Mouse (Mus musculus): Measurements from ENCODE around the gene Gm21958. TPM values are rescaled to one million over a fixed set of nuclear protein-coding genes. Genes with fewer than 3 reads are reported as not detected.

The Gm21958 gene
- polyA plus RNA-seq, 1 experiment: not detected

DNA sequence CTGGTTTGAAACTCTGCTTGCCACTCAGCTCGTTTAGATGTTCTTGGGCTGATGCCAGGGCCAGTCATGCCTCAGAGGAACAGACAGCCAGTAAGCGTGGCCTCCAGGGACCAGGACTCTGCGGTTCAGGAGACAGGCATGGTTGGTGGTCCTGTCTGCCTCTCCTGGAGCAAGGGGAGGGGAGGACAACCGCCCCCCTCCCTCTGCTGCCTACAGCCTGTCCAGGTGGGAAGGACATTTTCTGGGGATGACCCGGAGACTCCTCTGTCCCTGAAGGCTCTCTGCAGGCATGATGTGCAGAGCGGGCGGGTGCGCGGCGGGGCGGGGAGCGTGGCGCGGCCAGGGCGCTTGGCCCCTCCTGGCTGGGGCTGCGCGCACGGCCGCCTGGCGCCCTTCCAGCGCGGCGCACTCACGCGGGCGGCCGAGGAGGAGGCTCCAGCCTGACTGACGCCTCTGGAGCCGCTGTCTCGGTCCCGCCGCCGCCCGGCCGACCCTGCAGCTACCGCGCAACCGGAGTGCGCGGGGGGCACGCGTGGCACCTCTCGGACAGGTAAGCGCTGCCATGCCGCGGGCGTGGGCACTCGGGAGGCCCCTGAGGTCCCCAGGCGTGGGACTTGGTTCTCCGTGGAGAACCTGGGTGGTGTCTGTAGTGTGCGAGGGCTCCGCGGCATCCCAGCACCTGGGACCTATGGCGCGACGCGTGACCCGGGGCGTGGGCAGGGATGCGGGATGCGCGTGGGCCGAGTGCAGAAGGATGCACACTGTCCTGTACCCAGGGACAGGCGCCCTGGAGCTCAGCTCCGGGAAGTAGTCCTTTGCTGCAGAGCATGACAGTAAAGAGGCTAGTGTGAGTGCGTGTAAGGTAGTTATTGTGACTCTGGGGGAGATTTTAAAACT is 41.2 kb upstream of the Gm21958 start, which contains the start of gene Smad9:
Gene Smad9, plus strand, starts transcription at position 438 of the 897 bp plus-strand sequence.
- no peak within 1 kb of the TSS for H3K27ac ChIP-seq (ENCODE audit: insufficient read depth, low read length)

GRCm38 (mm10) chr3:54753411-54753810 is 39.3 kb upstream of the Gm21958 start:
- Histone ChIP-seq H3K36me3 (ENCODE audit: control insufficient read depth, insufficient read depth, low read length, poor library complexity, severe bottlenecking) (peaks cover 7% of the 10 kb centered on the region), H3K9ac (ENCODE audit: low read depth, poor library complexity, severe bottlenecking) (no peak overlapping the region), H3K4me1 (ENCODE audit: control insufficient read depth, insufficient read depth, low read length) (no peaks in the 10 kb centered on the region), H3K9me3 (replicated peaks; ENCODE audit: control insufficient read depth, insufficient read depth, low read length, poor library complexity, severe bottlenecking) (no peaks in the 10 kb centered on the region), H3K27me3 (ENCODE audit: control insufficient read depth, insufficient read depth, low read length, poor library complexity, severe bottlenecking) (no peaks in the 10 kb centered on the region), H3K4me3 (ENCODE audit: low read depth, low read length) (no peak overlapping the region), H3K27ac (ENCODE audit: insufficient read depth, low read length) (no peak overlapping the region)
- TF ChIP-seq EP300 (IDR thresholded peaks at IDR 0.05; ENCODE audit: insufficient read depth, low read depth, low read length) (no peak), POLR2A (IDR thresholded peaks at IDR 0.05; ENCODE audit: insufficient read depth, low read length) (no peak), CTCF (IDR thresholded peaks at IDR 0.05; ENCODE audit: low read depth, low read length) (no peak)

More for the DNA sequence above, 41.2 kb upstream of the Gm21958 start, which contains the start of gene Smad9:
- Histone ChIP-seq H3K9ac (ENCODE audit: low read depth, poor library complexity, severe bottlenecking) (peak within 1 kb of the TSS; percentile 55), H3K4me1 (ENCODE audit: control insufficient read depth, insufficient read depth, low read length) (no peaks in the 10 kb centered on the region), H3K36me3 (ENCODE audit: control insufficient read depth, insufficient read depth, low read length, poor library complexity, severe bottlenecking) (no peaks in the 10 kb centered on the region), H3K27me3 (ENCODE audit: control insufficient read depth, insufficient read depth, low read length, poor library complexity, severe bottlenecking) (no peaks in the 10 kb centered on the region), H3K9me3 (replicated peaks; ENCODE audit: control insufficient read depth, insufficient read depth, low read length, poor library complexity, severe bottlenecking) (no peaks in the 10 kb centered on the region), H3K4me3 (ENCODE audit: low read depth, low read length) (peak within 1 kb of the TSS; percentile 71)
- TF ChIP-seq CTCF (IDR thresholded peaks at IDR 0.05; ENCODE audit: low read depth, low read length) (no peak), POLR2A (IDR thresholded peaks at IDR 0.05; ENCODE audit: insufficient read depth, low read length) (no peak), EP300 (IDR thresholded peaks at IDR 0.05; ENCODE audit: insufficient read depth, low read depth, low read length) (no peak)

- Histone ChIP-seq H3K36me3 (ENCODE audit: control insufficient read depth, insufficient read depth, low read length, poor library complexity, severe bottlenecking) (peaks cover 39% of the 10 kb centered on the region), H3K9me3 (replicated peaks; ENCODE audit: control insufficient read depth, insufficient read depth, low read length, poor library complexity, severe bottlenecking) (no peaks in the 10 kb centered on the region), H3K27me3 (ENCODE audit: control insufficient read depth, insufficient read depth, low read length, poor library complexity, severe bottlenecking) (no peaks in the 10 kb centered on the region), H3K9ac (ENCODE audit: low read depth, poor library complexity, severe bottlenecking) (no peak overlapping the region), H3K4me1 (ENCODE audit: control insufficient read depth, insufficient read depth, low read length) (no peaks in the 10 kb centered on the region), H3K27ac (ENCODE audit: insufficient read depth, low read length) (peak overlapping the region; percentile 21; the same call in 1 of the 2 replicates), H3K4me3 (ENCODE audit: low read depth, low read length) (no peak overlapping the region)
- TF ChIP-seq EP300 (IDR thresholded peaks at IDR 0.05; ENCODE audit: insufficient read depth, low read depth, low read length) (no peak), POLR2A (IDR thresholded peaks at IDR 0.05; ENCODE audit: insufficient read depth, low read length) (no peak), CTCF (IDR thresholded peaks at IDR 0.05; ENCODE audit: low read depth, low read length) (peak; percentile 69)
Measured at GRCm38 (mm10) chr3:54745799-54746198, 31.6 kb upstream of the Gm21958 start.

GRCm38 (mm10) chr3:54741965-54742364 is 27.8 kb upstream of the Gm21958 start:
- H3K4me3 ChIP-seq (ENCODE audit: low read depth, low read length): no peak overlapping the region
- no peak for TF ChIP-seq EP300 (IDR thresholded peaks at IDR 0.05; ENCODE audit: insufficient read depth, low read depth, low read length)
- TF ChIP-seq POLR2A (IDR thresholded peaks at IDR 0.05; ENCODE audit: insufficient read depth, low read length): no peak
- TF ChIP-seq CTCF (IDR thresholded peaks at IDR 0.05; ENCODE audit: low read depth, low read length): no peak
- no peaks in the 10 kb centered on the region for H3K4me1 ChIP-seq (ENCODE audit: control insufficient read depth, insufficient read depth, low read length)
- H3K9me3 ChIP-seq (replicated peaks; ENCODE audit: control insufficient read depth, insufficient read depth, low read length, poor library complexity, severe bottlenecking): no peaks in the 10 kb centered on the region
- H3K9ac ChIP-seq (ENCODE audit: low read depth, poor library complexity, severe bottlenecking): no peak overlapping the region
- H3K27me3 ChIP-seq (ENCODE audit: control insufficient read depth, insufficient read depth, low read length, poor library complexity, severe bottlenecking): no peaks in the 10 kb centered on the region
- no peak overlapping the region for H3K27ac ChIP-seq (ENCODE audit: insufficient read depth, low read length)
- peaks cover 24% of the 10 kb centered on the region for H3K36me3 ChIP-seq (ENCODE audit: control insufficient read depth, insufficient read depth, low read length, poor library complexity, severe bottlenecking)

- Histone ChIP-seq H3K9me3 (replicated peaks; ENCODE audit: control insufficient read depth, insufficient read depth, low read length, poor library complexity, severe bottlenecking) (no peaks in the 10 kb centered on the region), H3K4me3 (ENCODE audit: low read depth, low read length) (no peak overlapping the region), H3K9ac (ENCODE audit: low read depth, poor library complexity, severe bottlenecking) (no peak overlapping the region), H3K4me1 (ENCODE audit: control insufficient read depth, insufficient read depth, low read length) (no peaks in the 10 kb centered on the region), H3K27me3 (ENCODE audit: control insufficient read depth, insufficient read depth, low read length, poor library complexity, severe bottlenecking) (no peaks in the 10 kb centered on the region), H3K27ac (ENCODE audit: insufficient read depth, low read length) (no peak overlapping the region), H3K36me3 (ENCODE audit: control insufficient read depth, insufficient read depth, low read length, poor library complexity, severe bottlenecking) (peaks cover 20% of the 10 kb centered on the region)
- TF ChIP-seq CTCF (IDR thresholded peaks at IDR 0.05; ENCODE audit: low read depth, low read length): no peak
- TF ChIP-seq EP300 (IDR thresholded peaks at IDR 0.05; ENCODE audit: insufficient read depth, low read depth, low read length): no peak
- no peak for TF ChIP-seq POLR2A (IDR thresholded peaks at IDR 0.05; ENCODE audit: insufficient read depth, low read length)
Measured at GRCm38 (mm10) chr3:54737317-54737716, 23.2 kb upstream of the Gm21958 start.
